Mouse (Mus musculus) erythroblast, embryonic 14.5 days (primary cell): Measurements from ENCODE around the gene Cpne1. TPM values are rescaled to one million over a fixed set of nuclear protein-coding genes. Genes with fewer than 3 reads are reported as not detected.

Experiments
- H3K27me3 ChIP-seq: 2 replicates; pipeline ENCODE4 v1.6.1; 2012; ENCODE audit warnings: inconsistent platforms; ENCODE audit not compliant: control insufficient read depth
- H3K36me3 ChIP-seq: 2 replicates; pipeline ENCODE4 v1.6.1; 2012; ENCODE audit warnings: mild to moderate bottlenecking, inconsistent platforms; ENCODE audit not compliant: control insufficient read depth
- H3K4me1 ChIP-seq: 2 replicates; pipeline ENCODE4 v1.6.1; 2012; ENCODE audit warnings: inconsistent platforms; ENCODE audit not compliant: control insufficient read depth
- H3K4me3 ChIP-seq: replicated peaks from 2 replicates; pipeline ENCODE3; 2012; ENCODE audit warnings: moderate library complexity, mild to moderate bottlenecking, inconsistent platforms
- H3K9me3 ChIP-seq: 2 replicates; pipeline ENCODE4 v1.6.1; 2012; ENCODE audit warnings: low read length, inconsistent platforms, mixed read lengths; ENCODE audit not compliant: control insufficient read depth
- GATA1 ChIP-seq: IDR thresholded peaks from 2 replicates; pipeline ENCODE4 v1.6.1; 2012; ENCODE audit warnings: low read length, inconsistent platforms, mixed read lengths
- TAL1 ChIP-seq: IDR thresholded peaks from 3 replicates; pipeline ENCODE4 v1.6.1; 2012; ENCODE audit warnings: low read length, inconsistent platforms, mixed read lengths
- polyA plus RNA-seq: library from polyadenylated mRNA; stranded (reverse); fragments of >175 nt; gene quantifications from 2 replicates; pipeline ENCODE4 v1.2.3, GENCODE M21; 2012

The Cpne1 gene
- polyA plus RNA-seq, 1 experiment = 1.1 TPM

- peaks cover 44% of the 10 kb centered on the region for H3K36me3 ChIP-seq
These were observed 24.2 kb downstream of the Cpne1 start for GRCm38 (mm10) chr2:156087391-156088110.

GRCm38 (mm10) chr2:156084541-156084940, 27.2 kb downstream of the Cpne1 start:
- Histone ChIP-seq H3K36me3 (peaks cover 20% of the 10 kb centered on the region), H3K4me3 (no peak overlapping the region), H3K27me3 (no peaks in the 10 kb centered on the region), H3K9me3 (no peaks in the 10 kb centered on the region), H3K4me1 (peaks cover 12% of the 10 kb centered on the region)
- TF ChIP-seq TAL1 (no peak), GATA1 (no peak)

More at GRCm38 (mm10) chr2:156087391-156088110, 24.2 kb downstream of the Cpne1 start:
- Histone ChIP-seq H3K9me3 (no peaks in the 10 kb centered on the region), H3K4me3 (no peak overlapping the region), H3K4me1 (peaks cover 11% of the 10 kb centered on the region), H3K27me3 (no peaks in the 10 kb centered on the region)
- TF ChIP-seq GATA1 = no peak
- TF ChIP-seq TAL1 = no peak

- Histone ChIP-seq H3K4me3 (no peak overlapping the region), H3K9me3 (no peaks in the 10 kb centered on the region), H3K27me3 (no peaks in the 10 kb centered on the region), H3K36me3 (peaks cover 42% of the 10 kb centered on the region), H3K4me1 (peaks cover 12% of the 10 kb centered on the region)
- no peak for TF ChIP-seq GATA1
- TF ChIP-seq TAL1 = no peak
These were observed 31.4 kb downstream of the Cpne1 start for GRCm38 (mm10) chr2:156080391-156080790.

GRCm38 (mm10) chr2:156079674-156080073, 32.1 kb downstream of the Cpne1 start:
- peaks cover 11% of the 10 kb centered on the region for H3K4me1 ChIP-seq
- no peaks in the 10 kb centered on the region for H3K27me3 ChIP-seq
- peaks cover 49% of the 10 kb centered on the region for H3K36me3 ChIP-seq
- H3K4me3 ChIP-seq = no peak overlapping the region
- no peak for TF ChIP-seq TAL1
- no peaks in the 10 kb centered on the region for H3K9me3 ChIP-seq

- H3K4me1 ChIP-seq = peaks cover 11% of the 10 kb centered on the region
- peaks cover 54% of the 10 kb centered on the region for H3K36me3 ChIP-seq
- TF ChIP-seq GATA1 (no peak), TAL1 (no peak)
These were observed 32.6 kb downstream of the Cpne1 start for GRCm38 (mm10) chr2:156079183-156079560.

GRCm38 (mm10) chr2:156078421-156079182, 33.2 kb downstream of the Cpne1 start:
- TF ChIP-seq TAL1 (no peak), GATA1 (no peak)
- Histone ChIP-seq H3K9me3 (no peaks in the 10 kb centered on the region), H3K27me3 (no peaks in the 10 kb centered on the region), H3K36me3 (peaks cover 60% of the 10 kb centered on the region), H3K4me1 (peaks cover 11% of the 10 kb centered on the region), H3K4me3 (no peak overlapping the region)

More at GRCm38 (mm10) chr2:156079183-156079560, 32.6 kb downstream of the Cpne1 start:
- Histone ChIP-seq H3K27me3 (no peaks in the 10 kb centered on the region), H3K4me3 (no peak overlapping the region), H3K9me3 (no peaks in the 10 kb centered on the region)

GRCm38 (mm10) chr2:156077461-156077860, 34.3 kb downstream of the Cpne1 start:
- Histone ChIP-seq H3K4me1 (peaks cover under 1% of the 10 kb centered on the region; the same call in 1 of the 2 replicates), H3K9me3 (no peaks in the 10 kb centered on the region), H3K36me3 (peaks cover 71% of the 10 kb centered on the region), H3K4me3 (no peak overlapping the region), H3K27me3 (no peaks in the 10 kb centered on the region)
- TF ChIP-seq GATA1 = no peak
- no peak for TF ChIP-seq TAL1

- H3K4me1 ChIP-seq = no peaks in the 10 kb centered on the region
- no peaks in the 10 kb centered on the region for H3K27me3 ChIP-seq
- H3K36me3 ChIP-seq = peaks cover 86% of the 10 kb centered on the region
- no peaks in the 10 kb centered on the region for H3K9me3 ChIP-seq
- TF ChIP-seq TAL1 (no peak), GATA1 (no peak)
- H3K4me3 ChIP-seq = no peak overlapping the region
These were observed 38.0 kb downstream of the Cpne1 start for GRCm38 (mm10) chr2:156073725-156074124.

- no peaks in the 10 kb centered on the region for H3K9me3 ChIP-seq
- H3K27me3 ChIP-seq = no peaks in the 10 kb centered on the region
- TF ChIP-seq TAL1 (no peak), GATA1 (no peak)
- no peak overlapping the region for H3K4me3 ChIP-seq
- H3K4me1 ChIP-seq = peaks cover 6% of the 10 kb centered on the region
- peaks cover 67% of the 10 kb centered on the region for H3K36me3 ChIP-seq
These were observed 40.5 kb downstream of the Cpne1 start for GRCm38 (mm10) chr2:156071236-156071635.
